Mouse (Mus musculus): ENCODE data around the gene Rimbp3. TPM values are rescaled to one million over a fixed set of nuclear protein-coding genes. Genes with fewer than 3 reads are reported as not detected.

Gene Rimbp3
- polyA plus RNA-seq, 1 experiment from 2014 or later = 0.16 TPM

Other genes starting within 250 kb of the Rimbp3 start
- 146 and 150 TPM in 2 replicates for gene Mapk1, start 225.2 kb upstream of the Rimbp3 start, polyA plus RNA-seq (2015; fragmentation: Nextera tagmentation; extraction: Ambion mirVana)
- 20.3 and 23.2 TPM in 2 replicates for gene Ypel1, start 138.9 kb upstream of the Rimbp3 start, polyA plus RNA-seq (2015; fragmentation: Nextera tagmentation; extraction: Ambion mirVana)
- 143 and 146 TPM in 2 replicates for gene Ppil2, start 97.3 kb upstream of the Rimbp3 start, polyA plus RNA-seq (2015; fragmentation: Nextera tagmentation; extraction: Ambion mirVana)
- gene 2610318N02Rik, start 83.4 kb upstream of the Rimbp3 start, polyA plus RNA-seq (2015; fragmentation: Nextera tagmentation; extraction: Ambion mirVana) = 23.8 and 28.7 TPM in 2 replicates
- 85.6 and 88.8 TPM in 2 replicates for gene Sdf2l1, start 76.2 kb upstream of the Rimbp3 start, polyA plus RNA-seq (2015; fragmentation: Nextera tagmentation; extraction: Ambion mirVana)
- 6.1 and 6.2 TPM in 2 replicates for gene Ydjc, start 64.0 kb upstream of the Rimbp3 start, polyA plus RNA-seq (2015; fragmentation: Nextera tagmentation; extraction: Ambion mirVana)
- 0.20 and 0.44 TPM in 2 replicates for gene Ccdc116, start 61.4 kb upstream of the Rimbp3 start, polyA plus RNA-seq (2015; fragmentation: Nextera tagmentation; extraction: Ambion mirVana)
- gene Ube2l3, start 6.0 kb upstream of the Rimbp3 start, polyA plus RNA-seq (2015; fragmentation: Nextera tagmentation; extraction: Ambion mirVana) = 330 and 339 TPM in 2 replicates
- gene Hic2, start 25.0 kb downstream of the Rimbp3 start, polyA plus RNA-seq (2015; fragmentation: Nextera tagmentation; extraction: Ambion mirVana) = 4.1 and 4.5 TPM in 2 replicates
- gene Tmem191c, start 67.5 kb downstream of the Rimbp3 start, polyA plus RNA-seq (2015; fragmentation: Nextera tagmentation; extraction: Ambion mirVana) = 8.5 and 9.7 TPM in 2 replicates
- 0.70 and 3.3 TPM in 2 replicates for gene Serpind1, start 122.8 kb downstream of the Rimbp3 start, polyA plus RNA-seq (2015; fragmentation: Nextera tagmentation; extraction: Ambion mirVana)
- 15.1 and 15.3 TPM in 2 replicates for gene Snap29, start 197.4 kb downstream of the Rimbp3 start, polyA plus RNA-seq (2015; fragmentation: Nextera tagmentation; extraction: Ambion mirVana)
- 26.6 and 28.0 TPM in 2 replicates for gene Pi4ka, start 197.7 kb downstream of the Rimbp3 start, polyA plus RNA-seq (2015; fragmentation: Nextera tagmentation; extraction: Ambion mirVana)
- 56.7 and 60.4 TPM in 2 replicates for gene Crkl, start 243.4 kb downstream of the Rimbp3 start, polyA plus RNA-seq (2015; fragmentation: Nextera tagmentation; extraction: Ambion mirVana)